Mouse (Mus musculus): Measurements from ENCODE around the gene Tnfsf10.

DNA sequence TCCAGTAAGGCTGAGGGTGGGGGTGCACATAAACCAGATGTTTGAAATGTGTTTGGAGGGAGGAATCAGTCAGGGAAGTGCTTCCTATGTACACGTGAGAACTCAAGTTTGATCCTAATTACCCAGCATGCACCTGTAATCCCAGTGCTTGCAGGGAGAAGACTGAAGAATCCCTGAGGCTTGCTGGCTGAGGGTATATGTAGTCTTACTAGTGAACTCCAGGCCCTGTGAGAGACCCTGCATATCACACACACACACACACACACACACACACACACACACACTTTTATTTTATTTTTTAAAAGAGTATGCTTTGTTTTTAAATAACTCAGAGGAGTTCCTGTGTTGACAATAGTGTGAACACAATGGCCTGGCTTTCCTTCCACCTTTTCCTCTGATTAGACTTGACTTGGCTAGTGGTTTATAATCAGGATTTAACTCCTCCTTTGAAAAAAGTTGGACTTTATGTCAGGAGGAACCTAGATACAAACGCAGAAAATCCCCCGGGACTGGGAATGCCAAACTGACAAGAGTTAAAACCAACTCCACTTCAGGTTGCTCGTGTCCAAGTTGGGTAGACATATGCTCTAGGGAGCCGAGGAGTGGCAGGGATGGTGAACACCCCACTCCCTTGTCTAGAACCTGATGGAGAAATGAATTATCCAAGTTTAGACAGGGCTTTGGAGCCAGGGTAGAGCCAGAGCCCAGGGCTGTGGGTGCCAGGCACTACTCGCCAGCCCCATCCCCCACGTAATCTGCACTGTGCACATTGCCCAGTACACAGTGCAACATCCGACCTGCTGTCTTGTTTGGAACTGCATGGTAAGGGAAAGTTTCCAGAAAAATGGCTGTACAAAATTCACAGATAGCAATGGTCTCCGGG lies 4.0 kb downstream of the Tnfsf10 start:
- TF ChIP-seq CTCF (IDR thresholded peaks at IDR 0.05; ENCODE audit: low read depth), result no peak
- TF ChIP-seq EP300 (IDR thresholded peaks at IDR 0.05; ENCODE audit: low read depth), result no peak

Data from liver, embryonic 14.5 days (tissue).